Mouse (Mus musculus): ENCODE data around the gene Gtf3c4.
A peak's percentile ranks its signal among the peaks of the same experiment; 100 is the strongest.

Gene Gtf3c4

DNA sequence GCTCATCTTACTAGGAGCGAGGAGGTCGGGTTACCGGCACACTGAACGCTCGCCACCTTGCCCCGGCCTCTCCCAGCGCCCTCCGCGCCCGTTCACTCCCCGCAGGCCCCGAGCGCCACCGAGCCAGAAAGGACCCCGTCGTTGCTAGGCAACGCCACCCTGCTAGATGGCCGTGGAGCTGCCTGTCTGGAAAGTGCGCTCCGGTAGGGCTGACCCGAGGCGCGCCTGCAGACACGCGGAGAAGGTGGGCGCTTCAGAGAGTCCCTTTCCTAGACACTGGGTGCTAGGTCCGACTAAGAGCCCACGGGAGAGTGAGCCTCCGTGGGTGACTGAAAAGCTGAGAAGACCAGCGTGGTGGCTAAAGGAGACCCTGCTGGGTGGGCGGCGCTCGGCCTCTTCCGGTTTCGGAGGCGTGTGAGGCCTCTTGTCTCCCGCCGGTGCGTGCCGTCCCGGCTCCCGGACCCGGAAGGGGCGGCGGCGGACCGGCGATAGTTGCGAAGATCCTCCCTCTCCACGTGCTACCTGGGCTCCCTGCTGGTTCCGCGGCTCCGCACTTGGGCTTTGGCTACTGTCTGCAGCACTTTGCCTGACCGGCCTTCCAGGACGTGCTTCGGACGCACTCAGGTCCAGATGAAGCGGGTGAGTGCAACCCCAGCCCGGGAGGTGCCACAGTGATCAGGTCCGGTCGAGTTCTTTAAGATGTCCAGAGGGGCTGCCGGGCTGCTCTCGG, at the start of gene Gtf3c4, which contains the start of gene Ddx31:
Gene Gtf3c4, minus strand, starts transcription at position 139 of the 730 bp plus-strand sequence.
Gene Ddx31, plus strand, starts transcription at position 185 of the 730 bp plus-strand sequence.
- peak; percentile 95 for DNase-seq

DNA sequence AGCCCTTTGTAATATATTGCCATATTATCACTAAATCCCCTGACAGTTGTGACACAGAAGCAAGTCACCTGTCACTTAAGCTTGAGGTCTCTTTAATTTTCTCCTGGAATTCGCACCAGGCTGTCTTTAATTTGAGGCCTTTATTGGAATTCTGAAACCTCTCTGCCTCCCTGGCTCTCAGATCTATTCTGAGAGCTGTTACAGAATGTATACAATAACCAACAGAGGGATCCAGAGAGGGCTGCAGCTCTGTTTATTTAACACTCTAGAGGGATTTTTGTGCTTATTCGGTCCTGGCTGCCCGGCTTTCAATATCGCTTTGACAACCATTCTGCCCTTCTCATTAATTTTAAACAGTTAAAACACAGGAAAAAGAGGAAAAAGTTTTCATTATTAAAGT, 44.8 kb upstream of the Gtf3c4 start:
- no peak for DNase-seq

DNA sequence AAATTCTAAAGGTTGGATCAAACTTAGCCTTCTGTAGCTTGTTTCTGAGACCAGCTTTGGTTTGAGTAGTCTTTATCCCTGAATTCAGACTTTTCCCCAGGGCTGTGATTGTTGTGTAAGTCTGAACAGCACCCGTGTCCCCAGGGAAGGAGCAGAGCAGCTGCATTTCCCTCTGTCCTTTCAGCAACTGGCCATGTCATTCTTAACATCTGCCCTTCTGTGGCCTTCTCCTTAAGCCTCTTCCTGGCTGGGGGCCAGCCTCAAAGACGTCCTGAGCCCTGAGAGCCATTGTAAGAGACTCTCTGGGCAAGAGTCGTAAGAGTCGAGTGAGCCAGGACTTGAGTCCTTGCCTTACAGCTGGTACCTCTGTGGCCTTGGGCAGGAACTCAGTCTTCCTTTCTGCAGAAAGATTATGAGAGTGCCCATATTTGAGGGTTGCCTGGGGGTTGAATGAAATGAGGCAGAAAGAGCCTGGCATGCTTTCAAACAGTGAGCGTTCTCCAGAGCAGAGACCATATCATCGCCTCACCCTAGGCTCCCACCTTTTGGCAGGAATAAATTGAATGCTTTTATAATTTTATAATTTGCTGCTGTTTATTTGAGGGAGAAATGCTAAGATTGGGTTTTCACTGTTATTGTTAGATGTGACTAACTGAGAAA, 42.8 kb upstream of the Gtf3c4 start:
- no peak for DNase-seq

DNA sequence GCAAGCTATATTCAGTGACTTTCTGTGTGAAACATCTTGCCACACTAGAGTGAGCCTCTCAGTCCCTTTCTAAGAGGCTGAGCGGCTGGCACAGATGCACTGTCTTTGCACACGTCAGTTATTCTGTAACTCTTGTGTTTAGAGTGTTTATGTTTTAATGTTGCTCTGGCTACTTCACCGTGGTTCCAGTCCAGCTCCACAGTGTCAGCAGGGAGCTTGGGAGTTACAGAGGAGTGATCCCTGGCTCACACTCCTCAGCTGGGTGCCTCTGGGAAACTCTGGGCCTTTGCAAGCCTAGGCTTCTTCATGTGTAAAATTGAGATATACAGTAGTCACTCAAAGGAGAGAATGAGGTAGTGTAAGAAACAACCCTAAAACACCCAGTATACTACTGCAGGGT, 41.9 kb upstream of the Gtf3c4 start:
- DNase-seq: no peak

DNA sequence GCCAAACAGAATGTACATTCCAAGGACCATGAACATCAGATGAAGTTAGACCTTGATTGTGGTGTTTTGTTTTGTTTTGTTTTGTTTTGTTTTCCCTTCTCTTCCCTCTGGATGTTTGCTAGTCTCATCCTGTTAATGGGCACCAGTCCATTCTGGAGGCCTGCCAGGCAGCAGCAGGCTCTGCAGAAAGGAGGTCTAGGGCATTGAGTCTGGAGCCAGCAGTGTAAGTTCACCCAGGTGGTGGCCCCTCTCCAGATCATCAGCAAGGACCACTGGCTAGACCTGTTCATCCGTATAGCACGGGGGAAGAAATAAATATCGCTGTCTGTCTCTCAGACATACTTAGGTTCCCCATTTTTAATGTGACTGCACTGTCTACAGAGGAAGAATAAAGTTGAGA, 41.1 kb upstream of the Gtf3c4 start:
- DNase-seq: peak; percentile 25

DNA sequence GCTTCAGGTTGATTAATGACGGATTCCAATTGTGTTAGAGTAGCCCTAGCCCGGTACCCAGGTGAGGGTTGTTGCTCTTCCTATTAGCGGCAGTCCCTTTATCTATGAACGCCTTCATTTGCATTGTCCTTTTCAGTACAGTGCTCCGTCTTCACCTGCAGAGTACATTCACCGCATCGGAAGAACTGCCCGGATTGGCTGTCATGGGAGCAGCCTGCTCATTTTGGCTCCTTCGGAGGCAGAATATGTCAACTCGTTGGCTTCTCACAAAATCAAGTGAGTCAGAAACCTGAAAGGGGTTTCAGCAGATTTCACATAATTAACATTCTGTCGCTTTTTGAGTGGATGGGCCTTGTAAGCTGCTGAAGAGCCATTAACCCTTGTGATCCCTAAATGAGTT, 35.4 kb upstream of the Gtf3c4 start:
- no peak for DNase-seq

DNA sequence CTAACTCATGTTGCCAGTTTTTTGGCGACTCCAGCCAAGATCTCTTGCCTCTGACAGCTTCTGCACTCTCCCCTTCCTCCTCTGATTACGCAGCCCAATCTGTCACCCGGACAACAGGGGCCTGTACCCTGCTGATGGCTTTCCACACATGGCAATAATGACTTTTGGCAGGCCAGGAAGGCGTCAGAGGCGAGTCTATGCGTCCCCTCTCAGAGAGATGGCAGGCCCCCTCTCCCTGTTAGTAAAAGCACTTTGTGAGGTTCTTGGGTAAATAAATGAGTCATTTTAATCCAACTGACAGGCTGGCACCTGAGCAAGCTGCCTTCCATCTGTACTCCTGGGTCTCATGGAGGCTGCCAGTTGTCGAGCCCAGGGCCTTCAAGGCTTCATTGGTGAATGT, 27.3 kb upstream of the Gtf3c4 start:
- peak; percentile 29 for DNase-seq

DNA sequence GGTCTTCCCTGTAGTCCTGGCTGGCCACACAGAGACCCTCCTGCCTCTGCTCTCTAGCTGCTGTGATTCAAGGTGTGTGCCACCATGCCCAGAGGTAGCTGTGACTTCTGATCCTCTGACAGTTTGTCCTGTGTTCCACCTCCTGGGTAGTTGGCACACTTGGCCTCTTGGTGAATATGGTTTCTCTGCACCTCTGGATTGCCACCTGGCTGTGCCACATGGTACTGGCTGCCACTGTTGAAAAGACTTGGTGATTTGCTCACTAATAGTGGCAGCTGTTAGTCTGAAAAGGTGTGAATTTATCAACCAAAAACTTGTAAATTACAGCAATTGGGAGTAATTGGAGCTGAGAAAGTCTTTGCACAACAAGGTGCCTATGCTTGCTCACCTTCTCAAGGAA, 23.7 kb upstream of the Gtf3c4 start:
- DNase-seq: no peak

DNA sequence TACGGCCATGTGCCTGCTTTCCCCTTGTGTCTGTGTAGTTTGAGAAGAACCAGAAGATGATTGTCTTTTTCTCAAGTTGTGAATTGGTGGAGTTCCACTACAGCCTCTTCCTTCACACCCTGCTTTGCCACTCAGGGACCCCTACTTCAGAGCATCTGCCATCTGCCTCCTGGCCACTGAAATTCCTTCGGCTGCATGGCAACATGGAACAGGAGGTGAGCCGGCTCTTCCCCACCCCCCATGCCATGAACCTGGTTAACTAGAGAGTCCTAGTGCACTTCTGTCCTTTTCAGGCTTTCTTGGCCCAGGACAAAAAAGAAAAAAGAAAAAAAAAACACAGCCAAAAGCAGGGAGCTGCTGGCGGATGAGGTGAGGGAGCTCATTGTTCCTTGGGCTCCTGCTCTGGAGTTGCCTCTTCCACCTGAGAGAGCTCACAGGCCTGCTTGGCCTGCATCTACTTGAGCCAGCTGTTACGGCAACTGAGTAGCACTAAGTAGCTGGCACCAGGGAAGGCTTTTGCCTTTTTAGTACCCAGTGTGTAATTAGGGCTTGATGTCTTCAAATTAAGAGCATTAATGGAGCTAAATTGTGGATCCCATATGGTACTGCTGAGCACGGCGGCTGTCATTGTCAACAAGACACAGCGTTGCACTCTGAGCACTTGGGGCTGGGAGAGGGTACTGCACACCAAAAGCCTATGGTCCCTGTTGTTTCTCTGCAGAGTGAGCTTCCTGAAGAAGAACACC, 20.7 kb upstream of the Gtf3c4 start:
- DNase-seq: no peak

DNA sequence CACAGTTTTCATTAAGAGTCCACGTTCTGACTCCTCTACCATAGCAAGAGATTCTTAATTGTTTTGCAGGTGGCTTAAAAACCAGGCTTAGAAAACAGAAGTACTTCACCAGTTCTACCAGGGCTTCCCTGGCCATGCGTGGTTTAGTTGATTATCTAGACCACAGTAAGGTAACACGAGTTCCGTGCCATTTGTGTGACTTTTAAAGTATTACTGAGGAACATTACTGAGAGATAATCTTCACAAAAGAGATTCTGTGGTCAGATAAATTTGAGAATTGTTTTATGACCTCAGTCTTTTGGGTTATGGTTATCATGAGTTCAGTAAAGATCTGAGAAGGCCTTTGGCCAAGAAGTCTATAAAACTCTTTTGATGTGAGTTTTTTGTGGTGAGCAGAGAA, 19.1 kb upstream of the Gtf3c4 start:
- DNase-seq: no peak

DNA sequence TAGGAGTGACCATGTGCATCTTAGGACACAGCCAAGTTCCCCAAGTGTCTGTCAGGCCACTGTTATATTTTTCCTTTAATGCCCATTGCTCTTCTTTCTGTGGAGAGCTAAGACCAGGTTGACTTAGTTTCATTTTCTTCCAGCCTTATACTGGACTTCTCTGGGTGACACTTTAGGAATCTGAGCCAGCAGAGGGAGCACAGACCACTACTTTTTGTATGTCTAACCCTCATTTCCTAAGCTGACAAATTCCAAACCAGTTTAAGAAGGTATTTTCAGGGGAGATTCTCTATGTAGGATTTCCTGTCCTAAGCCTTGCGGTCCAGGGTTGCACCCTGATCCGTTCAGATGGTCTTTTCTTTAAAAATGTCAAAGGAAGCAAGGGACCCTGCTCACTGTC, 15.6 kb upstream of the Gtf3c4 start:
- DNase-seq: peak; percentile 7

DNA sequence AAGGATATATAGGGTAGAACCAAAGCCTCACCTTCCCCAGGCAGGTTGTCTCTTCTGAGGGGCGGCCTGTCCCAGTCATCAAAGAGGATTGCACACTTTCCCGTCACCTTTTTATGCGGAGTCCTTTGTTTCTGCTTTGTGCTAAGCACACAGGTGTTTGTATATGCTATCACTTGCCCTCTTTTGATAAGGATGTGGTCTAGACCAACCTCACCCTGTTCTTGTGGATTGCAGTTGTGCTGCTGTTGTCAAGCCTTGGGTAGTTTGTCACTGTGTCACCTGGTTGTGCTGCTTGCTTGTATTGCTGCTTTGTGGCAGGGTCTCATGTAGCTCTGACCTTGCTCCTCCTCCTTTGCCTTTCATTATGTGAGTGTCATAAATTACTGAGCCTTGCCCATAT, 12.4 kb upstream of the Gtf3c4 start:
- no peak for DNase-seq

DNA sequence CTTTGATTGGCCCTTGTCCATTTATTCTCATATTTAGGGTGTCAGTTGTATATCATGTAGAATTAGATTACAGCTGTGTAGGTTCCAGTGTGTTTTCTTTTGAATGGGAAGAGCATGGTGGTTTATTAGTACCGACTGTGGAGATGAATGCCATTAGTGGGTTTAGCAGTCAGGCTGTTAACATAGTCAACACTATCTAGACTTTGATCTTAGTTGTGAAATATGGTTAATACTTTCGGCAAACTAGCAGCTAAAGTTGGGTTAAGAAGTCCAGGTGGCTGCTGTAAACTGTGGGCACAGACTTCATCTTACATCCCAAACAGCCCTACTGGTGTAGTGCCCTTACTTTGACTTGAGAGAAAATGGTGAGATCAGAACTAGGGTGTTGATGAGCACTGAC, 8.7 kb upstream of the Gtf3c4 start:
- DNase-seq: no peak

DNA sequence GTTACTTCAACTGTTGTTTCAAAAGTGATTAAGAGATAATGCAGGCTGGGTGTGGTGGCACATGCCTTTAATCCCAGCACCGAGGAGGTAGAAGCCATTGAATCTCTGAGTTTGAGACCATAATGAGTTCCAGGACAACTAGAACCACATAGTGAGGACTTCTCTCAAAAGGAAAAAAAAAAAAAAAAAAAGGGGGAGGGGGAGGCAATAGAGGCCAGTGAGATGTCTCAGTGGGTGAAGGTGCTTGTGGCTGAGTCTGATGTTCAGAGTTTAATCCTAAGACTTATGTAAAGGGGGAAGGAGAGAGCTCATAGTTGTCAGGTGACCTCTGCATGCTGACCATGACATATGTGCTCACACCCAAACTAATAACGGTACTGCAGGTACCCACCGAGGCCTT, 1.9 kb upstream of the Gtf3c4 start:
- no peak for DNase-seq

DNA sequence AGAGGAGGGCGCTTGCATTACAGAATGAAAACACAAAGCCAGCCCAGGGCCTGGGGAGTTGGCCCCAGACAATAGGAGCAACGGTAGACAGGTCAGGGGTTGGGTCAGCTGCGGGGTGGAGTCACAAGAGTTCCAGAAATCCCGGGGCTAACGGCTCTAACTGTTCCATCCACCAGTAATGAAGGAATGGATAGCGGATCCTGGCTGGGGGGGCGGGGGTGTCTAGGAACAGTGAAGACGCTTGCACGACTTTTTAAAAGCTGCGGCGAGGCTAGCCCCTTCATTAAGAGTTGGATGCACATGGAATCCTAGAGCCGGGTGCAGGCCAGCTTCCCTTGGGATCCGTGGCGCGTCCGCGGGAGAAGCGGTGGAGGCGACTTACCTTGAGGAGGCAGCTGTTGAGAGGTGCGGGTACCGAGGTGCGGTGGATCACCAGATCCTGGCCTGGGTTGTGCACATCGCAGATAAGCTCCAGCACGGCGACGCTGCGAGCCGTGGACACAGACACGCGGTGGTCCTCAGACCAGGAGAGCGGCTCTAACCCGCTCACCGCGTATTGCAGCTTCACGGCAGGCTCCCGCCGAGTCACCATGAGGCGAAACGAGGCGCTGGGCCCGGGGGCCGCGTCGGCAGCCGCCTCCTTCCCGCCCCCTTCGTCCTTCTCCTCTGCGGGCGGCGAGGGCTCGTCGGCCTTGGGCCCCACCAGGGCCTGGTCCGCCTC, 499 bp downstream of the Gtf3c4 start:
- peak; percentile 19 for DNase-seq

DNA sequence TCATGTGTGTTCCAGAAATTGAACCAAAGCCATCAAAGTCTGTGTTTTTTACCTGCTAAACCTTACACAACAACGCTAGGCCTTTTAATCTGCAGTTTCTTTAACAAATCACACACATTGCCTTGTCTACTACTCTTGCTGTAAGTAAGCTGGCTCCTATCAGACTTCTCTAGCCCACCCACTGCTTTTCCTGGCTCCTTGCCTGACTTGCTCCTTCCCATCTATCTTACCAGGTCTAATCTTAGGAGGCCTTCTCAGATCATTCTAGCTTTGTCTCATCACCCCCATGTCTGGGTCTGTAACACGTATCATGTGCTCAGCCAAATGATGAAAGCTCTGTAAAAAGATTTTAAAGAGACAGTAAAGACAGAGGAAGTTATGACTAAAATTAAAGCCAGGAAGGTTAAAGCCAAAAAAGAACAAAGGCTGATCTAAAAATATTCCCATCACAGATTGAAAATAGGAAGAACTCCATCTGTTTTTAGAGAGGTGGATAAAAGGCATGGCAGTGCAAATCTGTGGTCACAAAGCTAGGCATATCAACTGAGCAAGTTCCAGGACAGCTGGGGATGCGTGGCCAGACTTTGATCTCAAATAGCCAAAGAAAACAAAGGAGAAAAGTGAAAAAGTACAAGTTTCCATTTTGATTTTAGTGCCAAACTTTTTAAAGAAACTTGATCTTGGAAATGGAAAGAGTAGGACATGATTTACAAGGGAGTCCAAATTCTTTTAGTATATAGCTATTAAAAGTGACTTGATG, 3.8 kb downstream of the Gtf3c4 start:
- DNase-seq: no peak

DNA sequence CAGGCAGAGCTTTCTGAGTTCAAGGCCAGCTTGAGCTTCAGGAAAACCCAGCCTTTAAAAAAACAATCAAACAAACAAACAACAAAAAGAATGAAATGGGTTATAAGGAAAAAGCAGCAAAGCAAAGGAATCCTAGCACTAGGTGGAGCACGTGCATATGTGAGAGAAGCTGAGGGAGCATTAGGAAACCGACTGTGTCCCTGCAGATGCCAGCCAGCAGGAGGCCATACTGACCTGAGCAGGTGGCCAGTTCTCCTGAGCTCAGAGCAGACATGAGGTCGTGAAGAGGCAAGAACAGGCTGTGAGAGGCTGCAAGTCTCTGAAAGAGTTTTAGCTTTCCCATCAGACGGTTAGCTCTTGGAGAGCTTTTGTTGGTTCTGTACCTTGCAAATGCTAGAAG, 10.9 kb downstream of the Gtf3c4 start:
- DNase-seq: peak; percentile 42

DNA sequence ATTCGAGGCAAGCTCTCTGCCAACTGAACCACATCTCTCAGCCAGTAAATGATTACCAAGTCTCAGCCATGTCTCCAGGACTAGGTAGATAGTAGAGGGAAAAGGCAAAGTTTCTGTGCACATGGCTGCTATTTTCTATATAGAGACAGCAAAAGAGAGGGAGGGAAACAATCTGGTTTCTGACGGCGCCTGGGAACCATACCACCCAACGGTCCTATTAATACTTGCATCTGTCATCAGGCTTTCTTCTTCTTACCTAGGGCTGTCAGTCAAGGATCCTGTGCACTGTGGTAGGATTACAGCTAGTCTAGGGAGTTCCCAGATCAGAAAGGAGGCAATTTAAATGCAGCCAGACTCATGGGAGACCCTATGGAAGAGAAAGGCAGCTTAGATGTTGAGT, 21.3 kb downstream of the Gtf3c4 start:
- DNase-seq: no peak

DNA sequence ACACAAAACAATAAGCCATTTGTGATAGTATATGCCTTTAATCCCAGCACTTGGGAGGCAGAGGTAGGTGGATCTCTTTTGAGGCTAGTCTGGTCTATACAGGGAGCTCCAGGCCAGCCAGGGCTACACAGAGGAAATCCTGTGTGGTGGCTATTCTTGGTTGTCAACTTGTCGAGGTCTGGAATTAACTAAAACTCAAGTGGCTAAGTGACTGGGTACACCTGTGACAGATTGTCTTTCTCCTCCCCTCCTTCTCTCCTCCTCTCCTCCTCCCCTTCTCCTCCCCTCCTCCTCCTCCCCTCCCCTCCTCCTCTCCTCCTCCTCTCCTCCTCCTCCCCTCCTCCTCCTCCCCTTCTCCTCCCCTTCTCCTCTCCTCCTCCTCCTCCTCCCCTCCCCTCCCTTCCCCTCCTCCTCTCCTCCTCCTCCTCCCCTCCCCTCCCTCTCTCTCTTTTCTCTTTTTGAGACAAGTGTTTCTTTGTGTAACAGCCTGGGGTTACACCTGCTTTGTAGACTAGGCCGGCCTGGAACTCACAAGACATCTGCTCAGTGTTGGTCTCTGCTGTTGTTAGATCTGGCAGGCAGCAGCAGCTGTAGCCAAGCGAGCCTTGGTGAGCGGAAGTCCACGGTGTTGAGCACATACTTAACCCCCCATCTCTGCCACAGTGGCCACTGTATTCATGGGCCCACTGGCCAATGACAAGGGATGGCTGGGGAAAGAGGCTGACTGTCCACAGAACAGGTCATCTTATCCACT, 29.7 kb downstream of the Gtf3c4 start:
- no peak for DNase-seq

DNA sequence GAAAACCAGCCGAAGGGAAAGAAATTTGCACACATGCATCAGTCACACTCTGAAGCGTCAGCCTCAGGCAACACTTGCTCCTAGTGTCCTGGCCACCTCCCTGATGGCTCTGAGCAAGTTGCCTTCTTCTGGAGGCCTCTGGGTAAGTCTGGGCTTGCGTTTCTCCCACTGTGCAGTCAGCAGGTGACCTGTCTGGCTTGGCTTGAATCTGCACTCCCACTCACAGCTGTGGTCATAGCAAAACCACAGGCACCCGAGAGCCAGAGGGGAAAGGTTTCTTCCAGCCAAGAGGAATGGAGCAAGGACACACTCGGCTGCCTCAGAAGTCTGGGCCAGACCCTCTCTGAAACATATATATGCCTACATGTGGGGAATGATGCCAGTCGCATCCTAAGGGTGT, 31.3 kb downstream of the Gtf3c4 start:
- peak; percentile 41 for DNase-seq

DNA sequence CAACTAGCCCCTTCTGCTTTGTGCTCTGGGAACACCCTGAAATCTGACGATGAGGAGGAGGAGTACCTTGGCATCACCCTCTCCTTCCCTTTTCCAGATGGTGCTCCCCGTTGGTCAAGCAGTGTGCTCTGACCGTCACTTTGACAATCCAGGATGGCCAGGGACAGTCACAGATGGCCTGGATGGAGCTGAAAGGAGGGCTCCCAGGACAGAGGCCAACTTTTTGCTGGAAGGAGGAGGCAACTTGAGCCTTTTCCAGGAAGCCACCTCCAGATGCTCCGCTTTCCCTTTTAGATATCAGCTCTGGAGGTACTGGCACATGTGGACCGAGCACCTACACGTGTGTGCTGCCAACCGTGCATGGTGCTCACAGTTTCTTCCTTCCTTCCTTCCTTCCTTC, 36.8 kb downstream of the Gtf3c4 start:
- DNase-seq: no peak

DNA sequence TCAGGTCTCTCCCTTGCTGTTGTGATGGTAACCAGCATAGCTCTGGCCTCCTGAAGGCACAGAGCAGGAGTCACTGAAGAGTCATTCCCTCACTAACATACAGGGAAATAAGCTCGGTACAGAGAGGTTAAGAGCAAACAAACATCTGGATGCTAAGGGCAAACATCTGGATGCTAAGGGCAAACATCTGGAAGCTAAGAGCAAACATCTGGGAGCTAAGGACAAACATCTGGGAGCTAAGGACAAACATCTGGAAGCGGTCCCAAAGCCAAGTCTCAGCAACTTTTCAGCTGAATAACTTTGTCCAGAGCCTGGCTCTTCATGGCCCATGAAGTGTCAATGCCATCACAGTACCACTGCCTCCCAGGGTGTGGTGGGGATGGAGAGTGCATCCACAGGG, 40.6 kb downstream of the Gtf3c4 start:
- no peak for DNase-seq
